Mouse (Mus musculus) left cerebral cortex, postnatal 10 days (tissue): ENCODE results near the gene Kctd2. TPM values are rescaled to one million over a fixed set of nuclear protein-coding genes. Genes with fewer than 3 reads are reported as not detected.
"Not testable (repeated sequence)": the region's sequence is repeated elsewhere in the genome, so short reads cannot be mapped to it uniquely, and the experiment has no call there.

Source experiments
- DNase-seq, 2 experiments: peaks; one replicate each; pipeline ENCODE4 v3.0.0; 2021 to 2022; ENCODE audit warnings: low spot score in 2 of 2, mixed read lengths in 1 of 2; ENCODE audit errors: extremely low spot score in 1 of 2
- intact Hi-C: fragments of 180-260 bp; cut with DNase I; formaldehyde crosslinking; loops from one replicate; pipeline ENCODE4 v1.15.1; 2025
- microRNA-seq: library from miRNA; unstranded; fragments of <30 nt; microRNA quantifications from one replicate; pipeline ENCODE4 v1.2.0, GENCODE M21; 2022
- total RNA-seq, 2 experiments: library from RNA; stranded (reverse); gene quantifications; 2 replicates each; pipeline ENCODE4 v1.2.3; 2021

Kctd2 gene
- total RNA-seq, 2 experiments from 2014 or later: 54.3 to 55.7 TPM

GRCm38 (mm10) chr11:115457405-115457804, 37.5 kb downstream of the Kctd2 start:
- intact Hi-C loops: no loop called here
- peak in 1 of 2 experiments; percentile 58 for DNase-seq

GRCm38 (mm10) chr11:115460976-115461375, 41.0 kb downstream of the Kctd2 start:
- intact Hi-C loops: no loop called here

GRCm38 (mm10) chr11:115461846-115462242, 41.9 kb downstream of the Kctd2 start:
- intact Hi-C loops: no loop called here
- no peak for DNase-seq

More at GRCm38 (mm10) chr11:115460976-115461375, 41.0 kb downstream of the Kctd2 start:
- no peak for DNase-seq

- intact Hi-C loops: no loop called here
- no peak for DNase-seq
Measured at GRCm38 (mm10) chr11:115462243-115462891, 42.4 kb downstream of the Kctd2 start, which contains the start of gene Slc16a5. Gene Slc16a5, plus strand, starts transcription at chr11:115462474.

- DNase-seq: no peak
- intact Hi-C loops: no loop called here
Measured at GRCm38 (mm10) chr11:115463397-115463796, 43.5 kb downstream of the Kctd2 start.

GRCm38 (mm10) chr11:115464851-115465250, 44.9 kb downstream of the Kctd2 start:
- no peak for DNase-seq
- intact Hi-C loops: no loop called here

GRCm38 (mm10) chr11:115467217-115467618, 47.3 kb downstream of the Kctd2 start:
- intact Hi-C loops: no loop called here
- DNase-seq: no peak

GRCm38 (mm10) chr11:115472183-115472582, 52.3 kb downstream of the Kctd2 start:
- intact Hi-C loops: no loop called here
- DNase-seq: no peak

GRCm38 (mm10) chr11:115473626-115474275, 53.8 kb downstream of the Kctd2 start:
- peak; percentile 92 to 95 for DNase-seq
- intact Hi-C loops: loop anchor here (2.0 kb wide), 2 partner anchors 53 to 115 kb away; partner anchors contain the start of gene Kctd2

GRCm38 (mm10) chr11:115475025-115475757, 55.3 kb downstream of the Kctd2 start, which contains the start of gene Armc7:
Gene Armc7, plus strand, starts transcription at chr11:115475667.
- peak; percentile 92 to 96 for DNase-seq
- intact Hi-C loops: loop anchor here (2.0 kb wide), 2 partner anchors 54 to 116 kb away; partner anchors contain the start of gene Kctd2

- intact Hi-C loops: loop anchor here (2.0 kb wide), 2 partner anchors 55 to 117 kb away; partner anchors contain the start of gene Kctd2
- DNase-seq: no peak
Measured at GRCm38 (mm10) chr11:115475758-115476237, 55.9 kb downstream of the Kctd2 start.

GRCm38 (mm10) chr11:115476630-115477029, 56.7 kb downstream of the Kctd2 start:
- intact Hi-C loops, DNase-seq: not testable (repeated sequence)

GRCm38 (mm10) chr11:115477388-115477787, 57.5 kb downstream of the Kctd2 start:
- intact Hi-C loops: not testable (repeated sequence)

GRCm38 (mm10) chr11:115478296-115478938, 58.5 kb downstream of the Kctd2 start:
- DNase-seq: no peak
- intact Hi-C loops: no loop called here

More at GRCm38 (mm10) chr11:115477388-115477787, 57.5 kb downstream of the Kctd2 start:
- DNase-seq: not testable (repeated sequence)

Small RNAs within 50 kb of the gene (microRNA-seq; reads per million reads assigned to microRNA genes)
- not detected for gene Mir3968

Other genes starting within 250 kb of the Kctd2 start
- gene Tmem104, start 232.6 kb upstream of the Kctd2 start, total RNA-seq: 10 to 100 TPM; 19.9 to 20.3 TPM
- 10 to 100 TPM; 14.5 to 16.6 TPM for gene Nat9, start 232.3 kb upstream of the Kctd2 start, total RNA-seq
- 10 to 100 TPM; 14.7 to 21.6 TPM for gene Grin2c, start 152.9 kb upstream of the Kctd2 start, total RNA-seq
- 10 to 100 TPM; 18.2 to 18.7 TPM for gene Fdxr, start 143.1 kb upstream of the Kctd2 start, total RNA-seq
- 1 to 10 TPM; 6.5 to 6.8 TPM for gene Fads6, start 122.5 kb upstream of the Kctd2 start, total RNA-seq
- under 1 TPM in 1 of 2 experiments, not detected in 1; 0.14 TPM for gene Otop2, start 113.0 kb upstream of the Kctd2 start, total RNA-seq
- under 1 TPM; 0.24 to 0.26 TPM for gene Ush1g, start 98.1 kb upstream of the Kctd2 start, total RNA-seq
- under 1 TPM; 0.24 to 0.28 TPM for gene Otop3, start 85.4 kb upstream of the Kctd2 start, total RNA-seq
- 10 to 100 TPM; 77.5 to 81.7 TPM for gene Hid1, start 52.4 kb upstream of the Kctd2 start, total RNA-seq
- gene Cdr2l, start 38.2 kb upstream of the Kctd2 start, total RNA-seq: 10 to 100 TPM; 15.2 to 17.2 TPM
- 10 to 100 TPM; 96.2 to 98.8 TPM for gene Mrpl58, start 16.4 kb upstream of the Kctd2 start, total RNA-seq
- 100 to 1,000 TPM; 399 to 414 TPM for gene Atp5h, start 166 bp upstream of the Kctd2 start, total RNA-seq
- gene Trim80, start 20.4 kb downstream of the Kctd2 start, total RNA-seq: under 1 TPM in 1 of 2 experiments, not detected in 1; 0.24 TPM
- not detected for gene Slc16a5, start 42.3 kb downstream of the Kctd2 start, total RNA-seq
- gene Armc7, start 55.5 kb downstream of the Kctd2 start, total RNA-seq: 1 to 10 TPM; 9.0 to 9.2 TPM
- gene Nt5c, start 71.7 kb downstream of the Kctd2 start, total RNA-seq: 10 to 100 TPM; 78.6 to 80.8 TPM
- 100 to 1,000 TPM; 312 to 341 TPM for gene Jpt1, start 94.3 kb downstream of the Kctd2 start, total RNA-seq
- 100 to 1,000 TPM; 396 to 399 TPM for gene Sumo2, start 116.1 kb downstream of the Kctd2 start, total RNA-seq
- gene Nup85, start 144.3 kb downstream of the Kctd2 start, total RNA-seq: 10 to 100 TPM; 43.9 to 51.2 TPM
- gene Mrps7, start 183.8 kb downstream of the Kctd2 start, total RNA-seq: 10 to 100 TPM; 52.7 to 58.7 TPM
- gene Gga3, start 183.9 kb downstream of the Kctd2 start, total RNA-seq: 10 to 100 TPM; 51.4 to 65.1 TPM
- 10 to 100 TPM; 14.4 to 14.6 TPM for gene Mif4gd, start 192.8 kb downstream of the Kctd2 start, total RNA-seq
- 10 to 100 TPM; 55.0 to 59.7 TPM for gene Slc25a19, start 208.2 kb downstream of the Kctd2 start, total RNA-seq